Mouse (Mus musculus): ENCODE measurements around the gene Gen1.

- TF ChIP-seq POLR2A (IDR thresholded peaks at IDR 0.05; ENCODE audit: low read depth, low read length) (no peak), CTCF (IDR thresholded peaks at IDR 0.05; ENCODE audit: borderline replicate concordance, insufficient read depth, low read length) (no peak)
Observed at GRCm38 (mm10) chr12:11216454-11216853, 49.1 kb downstream of the Gen1 start.

Measured in embryonic fibroblast, embryonic 13.5 days (primary cell).